In the genomic region with DNA sequence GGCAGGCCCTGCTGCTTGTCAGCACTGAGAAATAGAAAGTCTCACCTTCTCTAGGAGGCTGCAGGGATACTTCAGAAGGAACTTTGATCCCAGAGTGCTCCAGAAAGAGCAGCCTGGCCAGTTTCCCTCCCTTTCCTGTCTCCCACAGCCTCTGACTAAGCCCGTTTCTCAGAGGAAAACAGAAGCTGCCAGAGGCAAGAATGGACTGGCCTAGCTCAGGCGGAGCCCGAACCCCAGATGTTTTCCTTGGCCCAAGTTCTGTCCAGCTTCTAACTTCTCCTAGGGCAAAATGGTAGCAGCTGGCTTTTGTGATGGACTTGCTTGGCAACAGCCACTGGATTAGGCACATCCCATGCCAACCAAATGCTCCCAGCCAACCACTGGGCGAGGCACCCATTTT, we compare ENCODE assay signal across 13 mouse cellular contexts.
DNase-seq lines count a peak whose midpoint lies in the region; ATAC-seq and TF ChIP-seq lines count a peak whose summit lies in the region.
"Had no signal": no experiment of that assay in that cellular context is flagged by ENCODE, and none has a peak within 500 bp of the region (broad histone marks: within the 10 kb centered on the region; RNA-seq: fewer than 3 reads in every experiment).

No protein-coding gene starts in this region.

- H3K4me3 ChIP-seq in heart, adult 2 months: no peak overlapping the region
- no peak overlapping the region for H3K4me3 ChIP-seq in heart, embryonic 12.5 days
- H3K4me3 ChIP-seq in intestine, embryonic 15.5 days (replicated peaks): no peak overlapping the region
- H3K4me3 ChIP-seq: forebrain, embryonic 15.5 days; midbrain, embryonic 10.5 days; neural tube, embryonic 12.5 days had no signal

- 39% methylated on average over 4 of the region's 4 CpGs for WGBS in heart, adult 2 months
- 56% methylated on average over 4 of the region's 4 CpGs for WGBS in heart, embryonic 12.5 days
- WGBS in intestine, embryonic 15.5 days: 64% methylated on average over 4 of the region's 4 CpGs

- H3K9ac ChIP-seq in heart, adult 2 months (ENCODE audit: low read depth, low read length): no peak overlapping the region
- no peak overlapping the region for H3K9ac ChIP-seq in heart, embryonic 12.5 days
- no peak overlapping the region for H3K9ac ChIP-seq in intestine, embryonic 15.5 days
- H3K9ac ChIP-seq: forebrain, embryonic 15.5 days; neural tube, embryonic 12.5 days had no signal

- H3K27me3 ChIP-seq in heart, adult 2 months (ENCODE audit: control insufficient read depth, insufficient read depth, low read length): no peaks in the 10 kb centered on the region
- peaks cover 14% of the 10 kb centered on the region for H3K27me3 ChIP-seq in heart, embryonic 12.5 days (replicated peaks)
- no peaks in the 10 kb centered on the region for H3K27me3 ChIP-seq in intestine, embryonic 15.5 days (replicated peaks)
- H3K27me3 ChIP-seq: forebrain, embryonic 15.5 days; neural tube, embryonic 12.5 days had no signal

- H3K4me2 ChIP-seq in heart, embryonic 12.5 days: no peak overlapping the region
- H3K4me2 ChIP-seq in intestine, embryonic 15.5 days (replicated peaks): no peak overlapping the region
- H3K4me2 ChIP-seq: neural tube, embryonic 12.5 days had no signal

- no peaks in the 10 kb centered on the region for H3K79me2 ChIP-seq in heart, adult 2 months (replicated peaks; ENCODE audit: control insufficient read depth, insufficient read depth, low read length)

- DNase-seq in heart, adult 2 months: peak; percentile 37 to 59
- DNase-seq in 3134 (ENCODE audit: extremely low read depth, insufficient read length, low spot score): peak; percentile 80
- peak; percentile 99 for DNase-seq in fat pad, adult 2 months (ENCODE audit: extremely low read depth, low read depth, low spot score)
- DNase-seq in retina, postnatal 1 day: no peak
- DNase-seq in right cerebral cortex, postnatal 4 days: no peak
- no peak for DNase-seq in thymus, postnatal 4 days
- DNase-seq: cerebellum, adult 8-10 months; right cerebral cortex, adult 18-20 months had no signal

- no peaks in the 10 kb centered on the region for H3K36me3 ChIP-seq in heart, adult 2 months (ENCODE audit: control insufficient read depth, insufficient read depth, low read length)
- no peaks in the 10 kb centered on the region for H3K36me3 ChIP-seq in heart, embryonic 12.5 days
- no peaks in the 10 kb centered on the region for H3K36me3 ChIP-seq in intestine, embryonic 15.5 days
- H3K36me3 ChIP-seq: forebrain, embryonic 15.5 days; midbrain, embryonic 10.5 days; neural tube, embryonic 12.5 days had no signal

- H3K4me1 ChIP-seq in heart, adult 2 months (ENCODE audit: control insufficient read depth, insufficient read depth, low read length): no peaks in the 10 kb centered on the region
- H3K4me1 ChIP-seq in heart, embryonic 12.5 days (replicated peaks): peaks cover 11% of the 10 kb centered on the region; the same call in 1 of the 2 replicates
- 0 out of 2 replicates have a peak, but pooled peaks cover 4% of the 10 kb centered on the region for H3K4me1 ChIP-seq in intestine, embryonic 15.5 days (replicated peaks)
- H3K4me1 ChIP-seq: neural tube, embryonic 12.5 days had no signal

- H3K27ac ChIP-seq in heart, adult 2 months: no peak overlapping the region; the same call in 1 of the 2 replicates
- H3K27ac ChIP-seq in heart, embryonic 12.5 days (ENCODE audit: poor library complexity, severe bottlenecking): no peak overlapping the region
- no peak overlapping the region for H3K27ac ChIP-seq in intestine, embryonic 15.5 days
- H3K27ac ChIP-seq: forebrain, embryonic 15.5 days; midbrain, embryonic 10.5 days; neural tube, embryonic 12.5 days had no signal

- TF ChIP-seq CTCF in heart, adult 2 months (IDR thresholded peaks at IDR 0.05): no peak

- TF ChIP-seq EP300 in heart, adult 2 months (IDR thresholded peaks at IDR 0.05; ENCODE audit: insufficient read depth, low read depth, low read length): no peak

- intact Hi-C loops in heart, adult 2 months (cut with DNase I): loop anchor here (10.0 kb wide), 1 partner anchor 336 kb away; no protein-coding TSS in a partner anchor

- TF ChIP-seq POLR2A in heart, adult 2 months (IDR thresholded peaks at IDR 0.05; ENCODE audit: insufficient read depth, low read depth, low read length): no peak

- no peaks in the 10 kb centered on the region for H3K9me3 ChIP-seq in heart, embryonic 12.5 days (replicated peaks)
- H3K9me3 ChIP-seq in intestine, embryonic 15.5 days: no peaks in the 10 kb centered on the region
- H3K9me3 ChIP-seq: forebrain, embryonic 15.5 days; midbrain, embryonic 10.5 days; neural tube, embryonic 12.5 days had no signal

- ATAC-seq in heart, embryonic 12.5 days (ENCODE audit: insufficient number of reproducible peaks, low FRiP score): no peak
- ATAC-seq in intestine, embryonic 15.5 days: 0 out of 2 replicates have a peak, but pooled peaks have one; percentile 43
- ATAC-seq: forebrain, embryonic 15.5 days had no signal

Comparison
In these comparisons a context has a peak if more than half of its experiments do, and no peak if none do; other contexts are left out.
1. DNase-seq: peak in heart, adult 2 months (2 of 2), 3134 (single experiment) and fat pad, adult 2 months (single experiment); none in retina, postnatal 1 day (single experiment), right cerebral cortex, postnatal 4 days (single experiment) and thymus, postnatal 4 days (single experiment).